Mouse (Mus musculus) liver, embryonic 14.5 days (tissue): Measurements from ENCODE around the gene Espl1.

Experiments
- CTCF ChIP-seq: IDR thresholded peaks from 2 replicates; pipeline ENCODE4 v1.5.1; 2016; ENCODE audit warnings: antibody characterized with exemption, low read depth, control low read depth
- EP300 ChIP-seq: IDR thresholded peaks from 2 replicates; pipeline ENCODE4 v1.6.1; 2016; ENCODE audit warnings: antibody characterized with exemption, low read depth

GRCm38 (mm10) chr15:102364678-102365077 is 68.6 kb downstream of the Espl1 start:
- no peak for TF ChIP-seq CTCF
- no peak for TF ChIP-seq EP300
